Mouse (Mus musculus) heart, embryonic 11.5 days (tissue): ENCODE measurements around the gene Nelfe. TPM values are rescaled to one million over a fixed set of nuclear protein-coding genes. Genes with fewer than 3 reads are reported as not detected.
A peak's percentile ranks its signal among the peaks of the same experiment; 100 is the strongest.
"Not testable (repeated sequence)": the region's sequence is repeated elsewhere in the genome, so short reads cannot be mapped to it uniquely, and the experiment has no call there.

Experiments
- ATAC-seq: fragments of 200-750 bp; cut with Nextera tagmentation; replicated peaks from 2 replicates; pipeline ENCODE4 v1.8.0; 2017; ENCODE audit warnings: moderate library complexity; ENCODE audit not compliant: insufficient number of reproducible peaks, low FRiP score, low TSS enrichment
- H3K27ac ChIP-seq: fragments of 300-500 bp; sonication (generic); 2 replicates; pipeline ENCODE4 v1.5.1; 2014; ENCODE audit warnings: mild to moderate bottlenecking, low read depth, low read length
- H3K27me3 ChIP-seq: fragments of 300-500 bp; sonication (generic); 2 replicates; pipeline ENCODE4 v1.6.1; 2014; ENCODE audit warnings: mild to moderate bottlenecking, low read length, mixed read lengths; ENCODE audit not compliant: control insufficient read depth, insufficient read depth
- H3K36me3 ChIP-seq: fragments of 300-500 bp; sonication (generic); 2 replicates; pipeline ENCODE4 v1.6.1; 2014; ENCODE audit warnings: mild to moderate bottlenecking, low read length, moderate library complexity, mixed read lengths; ENCODE audit not compliant: control insufficient read depth, insufficient read depth
- H3K4me1 ChIP-seq: fragments of 300-500 bp; sonication (generic); 2 replicates; pipeline ENCODE4 v1.6.1; 2014; ENCODE audit warnings: low read length; ENCODE audit not compliant: control insufficient read depth, insufficient read depth
- H3K4me2 ChIP-seq: fragments of 300-500 bp; sonication (generic); 2 replicates; pipeline ENCODE4 v1.6.1; 2014; ENCODE audit warnings: mild to moderate bottlenecking, moderate library complexity
- H3K4me3 ChIP-seq: fragments of 300-500 bp; sonication (generic); 2 replicates; pipeline ENCODE4 v1.5.1; 2014; ENCODE audit warnings: low read depth, low read length
- H3K9ac ChIP-seq: fragments of 300-500 bp; sonication (generic); 2 replicates; pipeline ENCODE4 v1.6.1; 2014; ENCODE audit warnings: mild to moderate bottlenecking, low read depth, low read length, moderate library complexity
- H3K9me3 ChIP-seq: fragments of 300-500 bp; sonication (generic); replicated peaks from 2 replicates; pipeline ENCODE4 v1.6.1; 2016; ENCODE audit warnings: low read length; ENCODE audit not compliant: control insufficient read depth
- WGBS: fragments of 180-500 bp; shearing (Covaris S2); extraction: QIAGEN DNeasy Blood & Tissue Kit; methylation state at CpG from one replicate; pipeline ENCODE4 v1.1.7; 2014; ENCODE audit not compliant: insufficient replicate concordance; 5-methylcytosine and 5-hydroxymethylcytosine counted together
- polyA plus RNA-seq: library from polyadenylated mRNA; unstranded; fragments of >200 nt; fragmentation: Nextera tagmentation; extraction: Ambion mirVana; gene quantifications from 2 replicates; pipeline ENCODE4 v1.2.1, GENCODE M21; 2014

Nelfe gene
- polyA plus RNA-seq: 89.9 and 96.8 TPM in 2 replicates

GRCm38 (mm10) chr17:34849722-34850516 is at the start of gene Nelfe, which contains the start of gene Skiv2l:
Gene Nelfe (plus strand): TSS chr17:34850391.
Gene Skiv2l (minus strand): TSS chr17:34850210.
- Histone ChIP-seq H3K4me1 (peaks cover 12% of the 10 kb centered on the region), H3K9ac (peak within 1 kb of the TSS; percentile 90), H3K9me3 (no peaks in the 10 kb centered on the region), H3K27ac (peak within 1 kb of the TSS; percentile 43; the same call in 1 of the 2 replicates), H3K4me3 (peak within 1 kb of the TSS; percentile 96), H3K4me2 (peak within 1 kb of the TSS; percentile 92), H3K27me3 (no peaks in the 10 kb centered on the region), H3K36me3 (peaks cover 37% of the 10 kb centered on the region)
- under 1% methylated on average over 62 of the region's 65 CpGs for WGBS
- peak; percentile 97 for ATAC-seq

- ATAC-seq, H3K27me3 ChIP-seq, H3K9me3 ChIP-seq, H3K9ac ChIP-seq, H3K4me2 ChIP-seq, H3K4me1 ChIP-seq, H3K36me3 ChIP-seq, H3K4me3 ChIP-seq, H3K27ac ChIP-seq: not testable (repeated sequence)
- WGBS: 81% methylated on average over 16 of the region's 16 CpGs
Measured at GRCm38 (mm10) chr17:34800781-34801305, 49.3 kb upstream of the Nelfe start.

DNA sequence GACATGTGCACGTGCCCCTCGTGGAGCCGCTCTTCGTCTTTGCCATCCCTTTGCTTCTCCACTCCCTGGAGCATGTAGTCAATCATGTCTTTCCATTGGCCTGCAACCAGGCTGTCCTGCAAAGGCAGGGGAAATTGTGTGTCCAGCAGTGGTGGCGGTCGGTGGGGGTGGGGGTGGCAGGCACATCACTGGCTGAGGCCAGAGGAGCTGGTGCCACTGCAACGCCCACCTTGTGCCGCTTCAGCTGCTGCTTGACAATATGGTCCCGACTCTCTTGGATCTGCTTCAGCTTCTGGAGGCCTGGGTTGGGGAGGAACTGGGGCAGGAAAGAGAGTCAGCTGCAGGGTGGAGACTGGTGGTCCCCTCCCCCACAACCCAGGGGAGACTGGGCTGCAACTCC is 47.4 kb upstream of the Nelfe start:
- H3K9me3 ChIP-seq, H3K9ac ChIP-seq, H3K36me3 ChIP-seq, H3K27ac ChIP-seq, ATAC-seq, H3K4me2 ChIP-seq, H3K27me3 ChIP-seq, H3K4me1 ChIP-seq, H3K4me3 ChIP-seq: not testable (repeated sequence)
- WGBS: 90% methylated on average over 9 of the region's 9 CpGs

GRCm38 (mm10) chr17:34803367-34803766 is 46.8 kb upstream of the Nelfe start:
- H3K9ac ChIP-seq, H3K4me3 ChIP-seq, H3K4me2 ChIP-seq, H3K4me1 ChIP-seq, H3K27ac ChIP-seq, H3K9me3 ChIP-seq, H3K27me3 ChIP-seq, H3K36me3 ChIP-seq, ATAC-seq: not testable (repeated sequence)
- WGBS: 83% methylated on average over 6 of the region's 6 CpGs

GRCm38 (mm10) chr17:34804301-34804700 is 45.9 kb upstream of the Nelfe start, which contains the start of gene Cyp21a1:
Gene Cyp21a1 (minus strand): TSS chr17:34804561.
- not testable (repeated sequence) for H3K9me3 ChIP-seq, H3K4me1 ChIP-seq, H3K9ac ChIP-seq, H3K27me3 ChIP-seq, H3K27ac ChIP-seq, H3K4me3 ChIP-seq, ATAC-seq, H3K4me2 ChIP-seq, H3K36me3 ChIP-seq
- WGBS: 84% methylated on average over 5 of the region's 6 CpGs

GRCm38 (mm10) chr17:34804871-34805562 is 45.2 kb upstream of the Nelfe start:
- WGBS: 67% methylated on average over 6 of the region's 6 CpGs
- Histone ChIP-seq H3K27ac (no peak overlapping the region), H3K4me3 (no peak overlapping the region), H3K27me3 (no peaks in the 10 kb centered on the region), H3K36me3 (no peaks in the 10 kb centered on the region), H3K4me2 (no peak overlapping the region), H3K9ac (no peak overlapping the region), H3K4me1 (no peaks in the 10 kb centered on the region), H3K9me3 (peaks cover 4% of the 10 kb centered on the region)
- no peak for ATAC-seq

GRCm38 (mm10) chr17:34807176-34807575 is 43.0 kb upstream of the Nelfe start:
- no peak for ATAC-seq
- Histone ChIP-seq H3K27ac (no peak overlapping the region), H3K36me3 (no peaks in the 10 kb centered on the region), H3K4me3 (no peak overlapping the region), H3K4me1 (no peaks in the 10 kb centered on the region), H3K4me2 (no peak overlapping the region), H3K9me3 (peaks cover 4% of the 10 kb centered on the region), H3K9ac (no peak overlapping the region), H3K27me3 (no peaks in the 10 kb centered on the region)
- 57% methylated on average over 3 of the region's 3 CpGs for WGBS

- H3K4me3 ChIP-seq: no peak overlapping the region
- no peaks in the 10 kb centered on the region for H3K27me3 ChIP-seq
- no peak for ATAC-seq
- H3K27ac ChIP-seq: no peak overlapping the region
- peaks cover 4% of the 10 kb centered on the region for H3K9me3 ChIP-seq
- H3K9ac ChIP-seq: no peak overlapping the region
- H3K36me3 ChIP-seq: no peaks in the 10 kb centered on the region
- no peak overlapping the region for H3K4me2 ChIP-seq
- no peaks in the 10 kb centered on the region for H3K4me1 ChIP-seq
- 80% methylated on average over 6 of the region's 6 CpGs for WGBS
Measured at GRCm38 (mm10) chr17:34808599-34809205, 41.5 kb upstream of the Nelfe start.
